Mouse (Mus musculus) kidney, postnatal 14 days (tissue): Measurements from ENCODE around the gene Gcm1.

Experiments
- DNase-seq: peaks from one replicate; pipeline ENCODE4 v3.0.0; 2022; ENCODE audit warnings: mixed read lengths

The Gcm1 gene

DNA sequence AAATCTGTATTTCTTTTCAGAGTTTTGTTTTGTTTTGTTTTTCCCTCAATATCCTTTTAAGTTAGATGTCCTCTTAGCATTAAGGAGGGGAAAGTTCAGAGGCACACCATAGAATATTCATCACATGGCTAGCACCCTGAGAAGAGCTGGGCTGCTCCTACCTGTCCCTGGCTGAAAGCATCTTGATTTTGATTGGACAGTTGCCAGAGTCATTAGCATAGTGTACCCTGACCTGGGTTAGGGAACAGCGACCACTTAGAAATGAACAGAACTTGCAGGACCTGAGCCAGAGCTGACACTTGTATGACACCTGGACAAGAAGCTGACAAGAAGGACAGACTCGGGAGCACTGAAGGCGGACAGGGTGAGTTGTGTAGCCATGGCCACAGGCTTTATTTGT, at the start of gene Gcm1:
Gcm1 (plus strand) TSS at position 248 of the 400 bp plus-strand sequence.
- DNase-seq = peak; percentile 70

DNA sequence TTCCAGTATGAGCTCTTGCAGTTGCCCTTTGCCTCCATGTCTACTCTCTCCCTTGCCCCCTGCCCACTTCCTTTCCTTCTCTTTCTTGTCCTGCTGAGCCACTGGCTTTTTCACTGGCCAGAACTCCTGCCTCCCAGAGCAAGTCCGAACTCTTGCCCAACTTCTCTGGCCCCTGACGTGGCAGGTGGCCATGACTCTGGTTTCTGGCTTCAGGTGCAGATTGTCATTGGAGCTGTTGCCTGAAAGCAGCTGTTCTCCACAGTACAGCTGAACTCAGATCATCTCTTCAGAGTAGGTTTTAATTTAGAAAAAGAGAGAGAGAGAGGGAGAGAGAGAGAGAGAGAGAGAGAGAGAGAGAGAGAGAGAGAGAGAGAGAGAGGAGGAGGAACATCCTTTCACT, 48.4 kb upstream of the Gcm1 start:
- no peak for DNase-seq

DNA sequence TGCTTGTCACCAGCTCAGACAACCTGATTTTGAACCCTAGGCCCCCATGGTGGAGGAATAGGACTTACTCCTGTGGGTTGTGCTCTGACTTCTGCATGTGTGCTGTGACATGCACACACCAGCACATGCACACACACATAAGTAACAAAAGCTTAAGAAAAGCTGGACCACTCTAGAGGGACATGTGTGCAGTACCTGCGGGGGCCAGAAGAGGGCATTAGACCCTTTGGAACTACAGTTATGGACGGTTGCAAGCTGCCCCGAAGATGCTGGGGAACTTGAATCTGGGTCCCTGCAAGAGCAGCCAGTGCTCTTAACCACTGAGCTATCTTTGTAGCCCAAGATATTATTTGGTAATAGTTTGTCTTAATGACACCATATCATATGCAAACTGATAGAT, 46.2 kb upstream of the Gcm1 start:
- no peak for DNase-seq

DNA sequence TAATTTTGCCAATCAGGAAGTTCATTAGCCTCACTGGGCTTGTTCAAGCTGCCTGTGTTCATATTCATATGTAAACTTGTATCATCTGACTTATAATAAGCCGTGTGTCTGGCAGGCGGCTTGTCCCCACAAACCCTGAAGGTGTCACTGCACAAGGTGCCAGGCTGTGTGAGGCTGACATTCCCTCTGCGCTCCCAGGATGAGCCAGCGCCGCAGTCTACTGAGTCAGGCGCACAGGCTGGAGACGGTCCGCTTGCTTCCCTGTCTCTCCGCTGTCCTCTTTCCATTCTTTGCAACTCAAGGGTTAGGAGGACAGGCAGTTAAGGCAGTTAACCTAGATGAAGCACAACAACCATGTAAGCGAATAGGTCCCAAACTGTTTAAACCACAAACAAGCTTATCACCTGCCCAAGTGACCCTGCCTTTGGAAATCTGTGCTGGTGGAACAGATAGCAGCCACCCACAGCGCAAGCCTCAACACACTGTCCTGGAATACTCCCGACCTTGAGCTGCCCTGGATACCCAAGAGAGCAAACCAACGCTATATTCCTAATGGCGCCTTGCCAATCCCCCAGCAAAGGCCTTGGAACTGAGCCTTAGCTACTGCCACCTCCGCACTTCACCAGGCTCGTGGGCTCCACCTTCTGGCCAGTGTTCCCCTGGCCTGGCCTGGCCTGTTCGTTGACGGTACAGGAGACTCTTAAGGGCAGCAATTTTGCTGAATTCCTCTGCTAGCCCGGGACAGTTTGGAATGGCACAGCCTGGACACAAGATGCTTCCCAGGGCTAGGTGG, 45.3 kb upstream of the Gcm1 start:
- DNase-seq = peak; percentile 92

DNA sequence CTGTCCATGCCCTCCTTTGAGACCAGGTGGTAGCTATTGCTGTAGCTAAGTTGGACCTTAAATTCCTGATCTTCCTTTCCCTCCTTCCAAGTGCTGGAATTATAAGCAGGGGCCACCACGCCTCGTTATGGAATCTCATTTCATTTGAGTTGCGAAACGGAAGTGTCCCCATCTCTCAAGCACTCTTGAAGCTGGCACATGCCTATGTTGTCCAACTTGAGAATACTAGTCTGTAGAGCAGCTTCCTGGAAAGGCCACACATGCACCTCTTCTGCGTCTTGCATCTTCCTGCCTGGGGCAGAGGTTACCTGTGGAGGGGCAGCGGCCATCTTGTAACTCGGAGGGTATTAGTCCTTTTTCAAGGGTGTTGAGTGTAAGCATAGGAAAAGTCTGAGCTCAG, 42.3 kb upstream of the Gcm1 start:
- no peak for DNase-seq

DNA sequence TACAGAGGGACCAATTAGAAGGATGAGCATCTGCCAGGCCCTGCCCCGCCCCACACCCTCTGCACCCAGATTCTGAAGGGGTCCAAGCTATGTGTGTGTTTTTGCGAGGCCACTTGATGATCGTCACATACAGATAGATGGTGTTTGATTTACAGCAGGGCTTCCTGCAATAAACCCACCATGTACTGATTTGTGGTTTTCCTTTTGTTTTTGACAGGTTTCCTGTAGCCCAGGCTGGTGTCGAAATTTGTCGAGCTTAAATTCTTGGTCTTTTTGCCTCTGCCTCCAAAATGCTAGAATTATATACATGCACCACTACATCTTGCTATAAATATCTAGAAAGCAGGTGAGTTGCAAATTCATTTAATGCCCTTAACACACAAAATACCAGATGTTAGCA, 41.5 kb upstream of the Gcm1 start:
- no peak for DNase-seq

DNA sequence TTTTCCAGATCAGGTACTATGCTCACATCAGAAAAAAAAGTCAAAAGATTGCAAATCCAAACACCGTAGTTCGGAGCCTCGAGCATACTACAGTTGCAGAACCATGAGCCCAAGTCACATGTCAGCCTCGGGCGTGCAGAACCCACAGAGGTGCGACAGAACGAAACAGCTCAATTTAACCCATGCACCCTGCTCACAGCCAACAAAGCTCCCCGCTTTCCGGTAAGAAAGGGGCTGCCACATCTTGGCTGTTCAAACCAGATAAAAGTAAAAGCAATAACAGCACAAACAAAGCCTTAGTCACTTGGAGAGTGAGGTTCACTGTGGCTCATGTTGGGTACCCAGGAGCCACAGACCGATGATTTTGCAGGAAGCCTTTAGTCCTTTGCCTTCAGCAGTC, 41.0 kb upstream of the Gcm1 start:
- DNase-seq = no peak

DNA sequence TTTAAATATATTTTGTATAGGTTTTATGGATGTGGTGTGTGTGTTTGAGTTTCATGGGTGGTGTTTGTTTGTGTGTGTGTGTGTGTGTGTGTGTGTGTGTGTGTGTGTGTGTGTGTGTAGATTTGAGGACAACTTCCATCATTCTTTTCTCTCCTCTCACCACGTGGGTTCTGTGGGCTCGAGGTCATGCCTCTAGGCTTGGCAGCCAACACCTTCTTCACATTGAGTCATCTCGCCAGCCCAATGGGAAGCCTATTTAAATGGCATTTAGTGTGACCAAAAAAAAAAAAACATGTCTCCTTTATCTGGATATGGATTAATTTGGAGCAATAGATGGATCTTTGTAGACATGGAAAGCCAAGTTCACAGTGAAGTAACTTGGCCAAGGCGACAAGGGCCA, 39.7 kb upstream of the Gcm1 start:
- no peak for DNase-seq

DNA sequence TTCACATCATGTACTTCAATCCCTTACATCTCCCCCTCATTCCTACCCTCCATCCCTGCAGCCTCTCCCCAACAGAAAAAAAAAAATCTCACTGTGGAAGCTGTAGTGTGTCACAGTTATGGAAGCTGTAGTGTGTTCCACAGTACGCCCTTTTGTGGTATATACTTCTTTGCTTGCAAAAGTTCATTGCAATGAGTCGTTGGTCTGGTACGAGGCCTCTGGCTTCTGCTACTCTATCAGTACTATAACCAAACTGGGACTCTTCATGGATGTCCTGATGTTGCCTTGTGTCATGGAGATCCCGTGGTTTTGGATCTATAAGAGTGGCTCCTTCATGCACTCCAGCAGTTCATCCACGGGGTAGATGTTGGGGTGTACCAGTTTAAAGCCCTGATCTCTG, 39.0 kb upstream of the Gcm1 start:
- no peak for DNase-seq

DNA sequence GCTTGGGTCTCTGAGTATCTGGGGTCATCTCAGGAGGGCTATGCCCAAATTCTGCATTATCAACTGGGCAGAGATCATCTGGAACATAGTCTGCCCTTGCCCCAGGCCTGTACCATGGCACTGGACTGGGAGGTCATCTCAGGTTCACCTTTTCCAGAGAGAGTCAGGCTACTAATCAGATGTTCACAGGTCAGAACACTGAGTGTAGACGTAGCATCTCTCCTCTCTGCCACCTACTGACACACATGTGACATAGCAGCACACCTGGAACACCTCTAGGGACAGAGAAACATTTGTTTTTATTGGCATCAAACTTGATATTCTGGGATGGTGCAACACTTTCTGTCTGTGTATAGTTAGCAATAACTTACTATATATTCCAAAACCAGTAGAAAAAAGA, 37.9 kb upstream of the Gcm1 start:
- DNase-seq = no peak

DNA sequence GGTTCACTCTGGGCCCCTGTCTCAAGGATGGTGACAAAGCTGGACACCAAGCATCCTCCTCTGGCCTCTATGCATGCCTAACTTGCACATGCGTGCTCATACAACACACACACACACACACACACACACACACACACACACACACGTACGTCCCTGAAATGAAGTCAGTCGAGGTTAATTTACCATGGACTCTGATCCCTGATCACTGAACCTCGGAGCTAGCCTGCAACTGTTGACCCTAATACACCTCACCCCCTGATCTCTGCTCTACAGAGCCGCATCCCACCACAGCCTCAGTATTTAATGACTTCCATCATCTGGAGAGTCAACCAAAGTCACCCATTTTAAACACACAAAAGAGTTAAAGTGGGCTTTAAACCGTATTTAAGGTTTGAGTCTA, 35.9 kb upstream of the Gcm1 start:
- peak; percentile 7 for DNase-seq

DNA sequence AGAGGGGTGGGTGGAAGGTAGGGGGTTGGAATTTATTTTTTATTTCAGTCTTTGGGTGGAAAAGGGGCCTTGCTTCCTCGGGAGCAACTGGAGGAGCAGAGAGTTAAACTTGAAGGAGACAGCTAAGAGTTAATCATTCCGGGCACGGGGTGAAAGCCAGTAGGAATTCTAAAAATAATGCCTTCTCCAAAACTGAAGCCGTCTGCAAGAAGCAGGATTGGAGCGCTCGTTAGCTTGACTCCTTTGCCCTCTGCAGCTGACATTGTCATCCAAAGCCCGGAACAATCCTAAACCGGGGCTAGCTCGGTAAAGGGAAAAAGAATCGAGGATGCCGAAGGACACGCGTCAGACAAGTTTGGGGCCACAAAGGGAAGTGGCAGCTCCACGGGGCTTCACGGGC, 35.4 kb upstream of the Gcm1 start:
- DNase-seq = peak; percentile 21

DNA sequence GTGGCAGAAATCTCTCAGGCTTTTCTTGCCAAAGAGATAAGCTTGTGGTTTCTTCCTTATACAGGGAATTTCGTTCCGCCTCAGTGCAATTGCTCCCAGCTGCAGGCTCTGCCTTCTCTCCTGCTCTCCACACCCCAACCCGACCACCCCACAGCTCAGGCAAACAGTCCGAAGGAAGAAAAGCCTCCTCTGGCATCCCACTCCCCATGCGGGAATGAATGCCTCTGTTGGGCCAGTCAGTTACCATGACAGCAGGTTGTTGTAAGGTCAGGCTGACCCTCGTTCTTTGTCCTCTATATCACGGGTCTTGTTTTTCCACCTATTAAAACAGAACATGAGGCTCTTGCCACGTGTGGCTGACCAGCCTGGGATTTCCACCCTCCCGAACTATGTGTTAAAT, 30.5 kb upstream of the Gcm1 start:
- peak; percentile 48 for DNase-seq

DNA sequence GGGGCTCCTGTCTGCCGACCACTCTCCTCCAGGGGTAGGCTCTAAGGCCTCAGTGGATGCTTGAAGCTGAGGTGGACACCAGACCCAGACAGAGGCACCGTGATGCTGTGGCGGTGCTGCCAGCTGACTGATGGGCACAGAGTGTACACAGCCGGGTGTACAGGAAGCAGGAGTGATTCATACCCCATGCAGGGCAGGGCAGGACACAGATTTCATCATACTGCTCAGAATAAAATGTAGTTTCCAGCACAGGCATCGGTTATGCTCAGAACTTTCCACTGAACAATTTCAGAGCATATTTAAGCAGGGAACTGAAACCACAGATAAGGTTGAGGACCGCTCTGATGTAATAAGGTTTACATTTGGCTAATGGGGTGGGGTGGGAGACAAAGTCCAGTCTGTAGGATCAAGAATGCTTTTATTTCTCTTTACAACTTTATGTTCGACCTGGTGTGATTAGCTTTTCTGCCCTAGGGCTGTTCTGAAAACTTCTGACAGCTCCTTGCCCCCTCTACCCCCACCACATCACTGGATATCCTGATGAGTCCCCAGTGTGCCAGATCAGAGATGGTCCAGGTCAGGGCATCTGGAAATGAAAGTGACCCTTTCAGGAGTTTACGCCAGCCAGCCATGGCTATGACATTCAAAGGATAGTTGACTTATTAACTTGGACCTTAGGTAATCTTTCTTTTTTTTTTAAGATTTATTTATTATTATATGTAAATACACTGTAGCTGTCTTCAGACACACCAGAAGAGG, 29.4 kb upstream of the Gcm1 start:
- DNase-seq = peak; percentile 43

DNA sequence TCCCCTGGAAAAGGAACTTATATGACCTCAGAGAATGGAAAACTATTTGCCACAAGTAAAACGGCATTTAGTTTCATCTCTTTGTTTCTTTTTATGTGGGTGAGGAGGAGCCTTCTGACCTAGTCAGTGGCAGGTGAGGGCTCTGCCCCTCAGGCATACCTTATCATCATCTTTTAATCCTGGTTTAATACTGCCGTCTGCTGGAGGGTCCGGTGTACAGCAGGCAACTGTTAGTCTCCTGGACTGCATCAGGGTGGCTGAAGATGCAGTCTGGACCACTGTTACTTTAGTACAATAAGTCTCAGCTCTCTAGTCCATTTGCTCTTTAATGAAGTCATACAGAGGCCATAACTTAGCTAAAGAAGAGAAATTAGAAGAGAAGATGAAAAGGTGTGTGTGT, 26.9 kb upstream of the Gcm1 start:
- DNase-seq = peak; percentile 69

DNA sequence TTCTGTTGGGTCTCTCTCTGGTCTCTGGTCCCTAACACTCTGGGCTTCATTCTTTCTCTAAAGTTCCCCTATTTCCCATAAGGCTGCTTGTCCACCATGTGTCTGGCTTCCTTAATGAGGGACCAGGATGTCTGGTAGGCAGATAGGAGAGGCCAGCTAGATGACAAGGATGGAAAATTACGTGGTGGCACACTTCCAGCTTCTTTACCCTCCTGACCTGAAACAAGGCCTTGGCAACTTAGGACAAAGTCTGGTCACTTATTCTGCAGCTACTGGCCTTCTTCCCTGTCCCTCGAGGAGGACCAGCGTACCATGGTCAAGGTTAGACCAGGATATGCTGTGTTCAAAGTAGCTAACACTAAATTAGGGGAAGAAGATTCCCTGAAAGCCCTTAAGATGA, 24.6 kb upstream of the Gcm1 start:
- DNase-seq = peak; percentile 50

DNA sequence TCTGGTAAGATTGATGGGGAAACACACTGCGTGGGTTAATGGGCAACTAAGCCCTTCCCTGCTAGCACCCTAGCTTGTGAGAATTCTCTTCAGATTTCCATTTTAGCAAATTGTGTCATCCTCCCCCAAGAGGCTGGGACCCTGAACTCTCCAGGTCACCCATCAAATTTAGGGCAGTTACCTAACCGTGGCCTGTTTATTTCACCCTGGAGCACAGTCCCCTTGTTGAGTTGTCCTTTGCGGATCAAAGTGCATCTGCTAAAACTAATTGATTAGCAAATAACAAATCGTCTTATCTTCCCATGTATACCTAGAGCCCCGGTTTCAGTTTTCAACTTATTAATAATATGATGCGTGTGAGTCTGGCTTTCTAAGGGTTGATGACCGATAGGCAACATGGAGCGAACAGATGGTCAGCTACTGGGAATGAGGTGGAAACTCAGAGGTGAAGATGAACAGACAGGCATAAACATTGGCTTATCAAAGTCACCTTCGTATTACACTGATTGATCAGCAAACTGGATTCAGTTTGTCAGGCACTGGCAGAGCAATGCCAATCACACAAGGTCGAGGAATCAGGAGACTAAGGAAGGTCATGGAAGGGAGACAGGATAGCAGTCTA, 20.8 kb upstream of the Gcm1 start:
- DNase-seq = no peak

DNA sequence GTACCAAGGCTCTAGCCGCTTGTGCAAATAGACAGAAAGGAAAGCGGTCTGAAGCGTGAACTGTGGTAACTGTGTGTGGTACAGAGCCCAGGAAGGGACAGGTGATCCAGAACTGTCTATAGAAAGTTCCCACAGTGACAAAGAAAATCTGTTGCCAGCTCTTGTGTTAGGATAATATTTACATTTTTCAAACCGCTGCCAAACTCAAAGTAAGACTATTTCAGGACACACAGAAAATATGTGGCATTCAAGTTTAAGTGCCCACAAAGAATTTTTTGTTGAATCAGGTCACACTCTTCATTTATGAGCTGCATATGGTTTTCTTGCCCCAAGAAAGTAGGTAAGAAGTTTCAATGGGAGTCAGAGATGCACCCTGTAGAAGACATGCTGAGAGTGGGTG, 18.8 kb upstream of the Gcm1 start:
- no peak for DNase-seq

DNA sequence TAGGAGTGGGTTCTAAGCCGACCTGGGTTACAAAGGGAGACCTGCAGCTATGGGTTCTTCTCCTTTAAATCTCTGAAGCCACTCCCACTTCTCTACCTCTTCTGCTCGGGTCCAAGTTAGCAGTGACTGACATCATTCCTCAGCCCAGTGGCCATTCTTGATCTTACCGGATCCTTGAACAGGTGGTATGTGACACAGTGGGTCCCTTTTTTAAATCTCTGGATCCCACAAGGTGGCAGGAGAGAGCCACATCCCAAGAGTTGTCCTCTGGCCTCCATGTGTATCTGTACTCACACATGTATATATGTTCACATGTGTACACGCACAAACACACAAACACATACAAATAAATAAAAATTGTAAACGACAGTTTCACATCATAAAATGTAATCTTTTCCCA, 16.4 kb upstream of the Gcm1 start:
- DNase-seq = no peak

DNA sequence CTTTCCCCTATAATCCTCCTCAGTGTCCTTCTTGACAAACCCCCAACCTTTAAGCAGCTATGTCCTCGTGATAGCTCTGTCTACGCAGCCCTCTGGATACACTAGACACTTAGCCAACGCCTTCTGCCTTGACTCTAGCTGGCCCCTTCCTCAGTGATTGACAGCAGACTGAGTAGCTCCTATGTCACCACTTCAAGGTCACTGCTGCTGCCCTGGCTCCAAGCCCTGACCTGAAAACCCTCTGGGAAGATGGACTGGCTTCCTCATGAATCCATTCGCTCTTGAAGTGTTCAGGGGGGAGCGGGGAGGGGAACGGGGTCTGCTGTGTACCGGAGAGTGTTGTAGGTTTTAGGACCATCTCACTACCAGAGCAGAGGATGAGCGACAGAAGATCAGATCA, 15.9 kb upstream of the Gcm1 start:
- no peak for DNase-seq

DNA sequence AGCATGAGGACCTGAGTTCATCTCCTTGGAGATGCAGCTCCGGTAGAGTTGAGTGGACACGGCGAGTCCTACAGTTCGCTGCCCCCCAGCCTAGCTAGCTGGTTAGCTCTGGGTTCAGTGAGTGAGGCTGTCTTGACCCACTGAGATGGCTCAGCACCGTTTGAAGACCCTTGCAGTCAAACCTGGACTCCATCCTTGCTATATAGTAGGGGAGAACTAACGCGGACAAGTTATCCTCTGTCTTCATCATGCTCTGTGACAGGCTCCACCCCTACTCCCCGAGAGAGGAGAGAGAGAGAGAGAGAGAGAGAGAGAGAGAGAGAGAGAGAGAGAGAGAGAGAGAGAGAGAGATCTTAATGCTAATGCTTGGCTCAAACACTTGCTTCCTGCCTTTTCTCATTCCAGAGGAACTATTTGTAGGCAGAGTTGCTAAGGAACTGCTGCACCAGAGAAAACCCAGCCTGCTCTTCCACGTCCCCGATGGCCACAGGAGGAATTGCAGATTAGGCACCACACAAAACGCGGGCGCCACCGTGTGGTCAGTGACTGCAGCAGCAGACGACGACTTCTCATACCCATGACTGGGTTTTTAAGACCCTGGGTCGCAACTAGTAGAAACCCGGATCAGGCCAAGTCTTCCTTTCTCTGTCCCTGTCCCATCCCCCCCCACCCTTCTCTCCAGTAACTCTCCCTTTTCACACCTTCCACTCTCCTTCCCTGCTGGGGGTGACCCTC, 12.8 kb upstream of the Gcm1 start:
- peak; percentile 81 for DNase-seq

DNA sequence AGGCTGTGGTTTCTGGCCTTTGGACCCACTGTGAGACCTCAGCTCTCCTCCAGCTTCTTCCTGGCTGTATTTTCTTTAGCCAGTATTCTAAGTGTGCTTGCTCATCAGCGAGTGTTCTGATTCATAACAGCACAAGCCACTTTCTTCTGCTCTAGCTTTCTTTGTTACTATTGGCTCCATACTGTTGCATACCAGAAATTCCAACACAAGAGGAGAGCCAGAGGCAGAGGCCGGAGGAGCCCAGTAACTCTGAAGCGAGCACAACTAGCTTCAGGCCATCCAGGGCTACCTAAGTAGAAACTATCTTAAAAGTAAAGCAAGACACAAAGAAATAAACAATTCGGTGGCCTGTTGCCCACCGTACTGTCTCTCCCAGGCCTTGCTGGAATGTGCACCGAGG, 6.6 kb upstream of the Gcm1 start:
- peak; percentile 34 for DNase-seq

DNA sequence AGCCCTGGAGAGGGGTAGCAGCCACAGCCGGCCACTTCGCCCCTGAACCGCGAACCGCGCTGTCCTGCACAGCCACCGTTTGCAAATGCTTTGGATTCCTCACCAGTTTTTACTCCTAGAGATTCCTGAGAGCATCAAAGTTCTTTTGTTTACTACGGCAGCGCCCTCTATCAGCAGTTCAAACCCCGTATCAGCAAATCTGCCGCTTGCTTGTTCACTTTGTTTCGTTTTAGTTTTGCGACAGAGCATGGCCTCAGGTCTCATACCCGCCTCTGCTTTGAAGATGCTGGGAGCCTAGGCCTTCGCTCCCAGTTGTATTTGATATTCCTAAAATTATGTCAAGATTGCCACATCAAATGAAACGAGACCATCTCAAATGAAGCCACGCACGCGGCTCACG, 5.0 kb upstream of the Gcm1 start:
- peak; percentile 23 for DNase-seq
